In genomic region chr8:105637601-105638041, GRCm38 (mm10) we compare ENCODE assay signal across 8 mouse cellular contexts. TPM values are rescaled to one million over a fixed set of nuclear protein-coding genes. Genes with fewer than 3 reads are reported as not detected.
DNase-seq lines count a peak whose midpoint lies in the region; ATAC-seq and TF ChIP-seq lines count a peak whose summit lies in the region.

No protein-coding gene starts in this region.

- peaks cover 6% of the 10 kb centered on the region for H3K79me2 ChIP-seq in heart, adult 2 months (replicated peaks; ENCODE audit: control insufficient read depth, insufficient read depth, low read length)
- H3K79me2 ChIP-seq in myocyte (ENCODE audit: control insufficient read depth, insufficient read depth) = peaks cover 53% of the 10 kb centered on the region

- peak overlapping the region; percentile 73 for H3K4me2 ChIP-seq in intestine, embryonic 15.5 days (replicated peaks)
- H3K4me2 ChIP-seq in myocyte (ENCODE audit: low read depth) = peak overlapping the region; percentile 75

- no peak for ATAC-seq in intestine, embryonic 15.5 days

- no peak for TF ChIP-seq EP300 in heart, adult 2 months (IDR thresholded peaks at IDR 0.05; ENCODE audit: insufficient read depth, low read depth, low read length)

- H3K9ac ChIP-seq in heart, adult 2 months (ENCODE audit: low read depth, low read length) = peak overlapping the region; percentile 92
- peak overlapping the region; percentile 82 for H3K9ac ChIP-seq in intestine, embryonic 15.5 days

- H3K4me3 ChIP-seq in heart, adult 2 months = peak overlapping the region; percentile 95
- H3K4me3 ChIP-seq in intestine, embryonic 15.5 days (replicated peaks) = peak overlapping the region; percentile 90
- peak overlapping the region; percentile 63 for H3K4me3 ChIP-seq in myocyte

- H3K27ac ChIP-seq in heart, adult 2 months = peak overlapping the region; percentile 98
- H3K27ac ChIP-seq in intestine, embryonic 15.5 days = peak overlapping the region; percentile 99

- WGBS in heart, adult 2 months = under 1% methylated on average over 11 of the region's 11 CpGs
- WGBS in intestine, embryonic 15.5 days = under 1% methylated on average over 11 of the region's 11 CpGs

- no peaks in the 10 kb centered on the region for H3K27me3 ChIP-seq in heart, adult 2 months (ENCODE audit: control insufficient read depth, insufficient read depth, low read length)
- no peaks in the 10 kb centered on the region for H3K27me3 ChIP-seq in intestine, embryonic 15.5 days (replicated peaks)
- H3K27me3 ChIP-seq in myocyte (ENCODE audit: control insufficient read depth, insufficient read depth, insufficient read length) = no peaks in the 10 kb centered on the region

- no peak for TF ChIP-seq CTCF in heart, adult 2 months (IDR thresholded peaks at IDR 0.05)

- DNase-seq in heart, adult 2 months = no peak
- DNase-seq in heart, adult 11 months = no peak
- DNase-seq in B cell, adult 2 months = peak; percentile 34 to 43
- peak; percentile 70 for DNase-seq in embryo, embryonic 10.5 days (ENCODE audit: low spot score)
- DNase-seq in gastrocnemius, postnatal 25 days = no peak
- no peak for DNase-seq in spleen, adult 12 weeks (ENCODE audit: low spot score)

- 0 out of 2 replicates have a peak, but pooled peaks have one; percentile 17 for TF ChIP-seq POLR2A in heart, adult 2 months (IDR thresholded peaks at IDR 0.05; ENCODE audit: insufficient read depth, low read depth, low read length)
- TF ChIP-seq POLR2A in myocyte (IDR thresholded peaks at IDR 0.05; ENCODE audit: insufficient read length, low read depth) = no peak

- H3K9me3 ChIP-seq in intestine, embryonic 15.5 days = no peaks in the 10 kb centered on the region

- H3K4me1 ChIP-seq in heart, adult 2 months (ENCODE audit: control insufficient read depth, insufficient read depth, low read length) = peaks cover 11% of the 10 kb centered on the region
- peaks cover 18% of the 10 kb centered on the region for H3K4me1 ChIP-seq in intestine, embryonic 15.5 days (replicated peaks)

- intact Hi-C loops in heart, adult 2 months (cut with DNase I) = loop anchor here (1.0 to 5.0 kb wide), 6 partner anchors 23 to 120 kb away; partner anchors contain the start of genes Acd, Atp6v0d1, Gfod2 and Pard6a

- peak overlapping the region; percentile 94 for H3ac ChIP-seq in myocyte (ENCODE audit: control insufficient read depth, insufficient read length)

- peaks cover 17% of the 10 kb centered on the region for H3K36me3 ChIP-seq in heart, adult 2 months (ENCODE audit: control insufficient read depth, insufficient read depth, low read length)
- H3K36me3 ChIP-seq in intestine, embryonic 15.5 days = no peaks in the 10 kb centered on the region
- H3K36me3 ChIP-seq in myocyte (ENCODE audit: control insufficient read depth, insufficient read depth) = no peaks in the 10 kb centered on the region

TF ChIP-seq in myocyte, 11 proteins besides CTCF, POLR2A, EP300 and RAD21:
- TF ChIP-seq TCF12 (IDR thresholded peaks at IDR 0.05; ENCODE audit: insufficient read depth, poor library complexity, severe bottlenecking) = no peak
- no peak for TF ChIP-seq USF1 (IDR thresholded peaks at IDR 0.05; ENCODE audit: low read depth)
- TF ChIP-seq MYOD1 (IDR thresholded peaks at IDR 0.05; ENCODE audit: control insufficient read depth in 1 of 3, insufficient read length in 2 of 3, low read depth in 2 of 3) = no peak
- no peak for TF ChIP-seq REST (IDR thresholded peaks at IDR 0.05; ENCODE audit: insufficient read depth, insufficient read length)
- TF ChIP-seq MAX (IDR thresholded peaks at IDR 0.05; ENCODE audit: low read depth) = no peak
- TF ChIP-seq SRF (IDR thresholded peaks at IDR 0.05; ENCODE audit: control insufficient read depth, insufficient read length, low read depth) = no peak
- TF ChIP-seq MYOG (IDR thresholded peaks at IDR 0.05; ENCODE audit: control insufficient read depth in 1 of 3, insufficient read depth in 1 of 3, insufficient read length in 2 of 3, low read depth in 2 of 3) = no peak
- TF ChIP-seq E2F4 (IDR thresholded peaks at IDR 0.05; ENCODE audit: insufficient read depth) = no peak

RNA-seq across cellular contexts. Expression of gene Agrp, which starts 0.4 kb away (rescaled TPM):
- not detected for total RNA-seq in heart, adult 2 months (2021)
- polyA plus RNA-seq in heart, adult 2 months (2012; rRNA removed) = 0.31 TPM in 1 of 2 replicates, not detected in the other
- 0.57 and 0.88 TPM in 2 replicates for polyA plus RNA-seq in intestine, embryonic 15.5 days (2015; fragmentation: Nextera tagmentation; extraction: Ambion mirVana)
- polyA plus RNA-seq in myocyte (2012; fragmentation: generic; extraction: Trizol) = 0.47 TPM
- total RNA-seq in gastrocnemius, postnatal 25 days (2021) = 1 to 10 TPM in 1 of 2 experiments, not detected in 1; 1.7 TPM

RNA-seq across cellular contexts. Expression of gene Ctcf, which starts 1.3 kb away (rescaled TPM):
- 10 to 100 TPM; 41.4 to 41.9 TPM for total RNA-seq in heart, adult 2 months (2021)
- polyA plus RNA-seq in heart, adult 2 months (2012; rRNA removed) = 9.3 and 13.6 TPM in 2 replicates
- polyA plus RNA-seq in intestine, embryonic 15.5 days (2015; fragmentation: Nextera tagmentation; extraction: Ambion mirVana) = 96.4 and 106 TPM in 2 replicates
- 17.6 TPM for polyA plus RNA-seq in myocyte (2012; fragmentation: generic; extraction: Trizol)
- total RNA-seq in gastrocnemius, postnatal 25 days (2021) = 10 to 100 TPM; 29.2 to 29.6 TPM

RNA-seq across cellular contexts. Expression of gene Ripor1, which starts 32.6 kb away (rescaled TPM):
- total RNA-seq in heart, adult 2 months (2021) = 10 to 100 TPM; 42.5 to 51.6 TPM
- 39.2 TPM in 2 replicates for polyA plus RNA-seq in heart, adult 2 months (2012; rRNA removed)
- 18.4 and 18.5 TPM in 2 replicates for polyA plus RNA-seq in intestine, embryonic 15.5 days (2015; fragmentation: Nextera tagmentation; extraction: Ambion mirVana)
- 47.6 TPM for polyA plus RNA-seq in myocyte (2012; fragmentation: generic; extraction: Trizol)
- total RNA-seq in gastrocnemius, postnatal 25 days (2021) = 10 to 100 TPM; 15.5 to 19.6 TPM

RNA-seq across cellular contexts. Expression of gene Carmil2, which starts 48.5 kb away (rescaled TPM):
- under 1 TPM; 0.16 to 0.25 TPM for total RNA-seq in heart, adult 2 months (2021)
- 0.29 and 1.4 TPM in 2 replicates for polyA plus RNA-seq in heart, adult 2 months (2012; rRNA removed)
- polyA plus RNA-seq in intestine, embryonic 15.5 days (2015; fragmentation: Nextera tagmentation; extraction: Ambion mirVana) = 1.0 and 1.1 TPM in 2 replicates
- polyA plus RNA-seq in myocyte (2012; fragmentation: generic; extraction: Trizol) = 0.23 TPM
- total RNA-seq in gastrocnemius, postnatal 25 days (2021) = under 1 TPM in 1 of 2 experiments, not detected in 1; 0.11 TPM

Comparison
In these comparisons a context has a peak if more than half of its experiments do, and no peak if none do; other contexts are left out.
1. DNase-seq: peak in B cell, adult 2 months (2 of 2) and embryo, embryonic 10.5 days (single experiment); none in heart, adult 2 months (0 of 2), heart, adult 11 months (single experiment), gastrocnemius, postnatal 25 days (single experiment) and spleen, adult 12 weeks (single experiment).
2. Peak in every context shown above with its lines, with median percentiles within 50 percentile points of each other: H3K4me3 ChIP-seq.